Mouse (Mus musculus): ENCODE measurements around the gene Ufd1.

DNA sequence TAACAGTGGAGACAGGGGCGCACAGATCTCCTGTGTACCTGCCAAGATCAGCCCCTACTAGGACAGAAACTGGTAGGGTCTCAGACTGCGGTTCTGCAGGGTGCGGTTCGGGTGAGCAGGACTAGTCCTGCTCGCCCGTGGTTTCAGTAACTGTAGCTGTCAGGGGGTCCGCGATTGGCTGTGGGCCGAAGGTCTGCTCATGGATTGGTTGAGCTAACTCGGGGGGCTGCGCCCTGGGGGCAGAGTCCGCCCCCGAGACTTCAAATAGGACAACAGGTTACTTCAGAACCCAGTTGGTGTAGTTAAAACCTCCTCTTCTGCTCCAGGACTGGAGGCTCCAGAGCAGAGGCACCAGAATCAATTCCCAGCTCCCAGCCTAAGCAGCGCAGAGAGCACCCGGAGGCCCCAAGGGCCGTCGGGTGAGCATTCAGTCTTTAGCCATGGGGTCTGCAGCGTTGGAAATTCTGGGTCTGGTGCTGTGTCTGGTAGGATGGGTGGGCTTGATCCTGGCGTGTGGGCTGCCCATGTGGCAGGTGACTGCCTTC is 35.0 kb upstream of the Ufd1 start, which contains the start of gene Cldn5:
- TF ChIP-seq CTCF (IDR thresholded peaks at IDR 0.05; ENCODE audit: extremely low read depth, insufficient read depth, low read length) (no peak), POLR2A (IDR thresholded peaks at IDR 0.05; ENCODE audit: extremely low read depth, insufficient read depth, low read length) (no peak)
